Comparison of ENCODE assay signal across 9 mouse cellular contexts in genomic region chr19:37337752-37338151, GRCm38 (mm10). TPM values are rescaled to one million over a fixed set of nuclear protein-coding genes. Genes with fewer than 3 reads are reported as not detected.
DNase-seq lines count a peak whose midpoint lies in the region; ATAC-seq and TF ChIP-seq lines count a peak whose summit lies in the region.
"Had no signal": no experiment of that assay in that cellular context is flagged by ENCODE, and none has a peak within 500 bp of the region (broad histone marks: within the 10 kb centered on the region; RNA-seq: fewer than 3 reads in every experiment).

Ide (minus strand) TSS chr19:37337852.

- H3K27ac ChIP-seq in limb, embryonic 12.5 days: no peak within 1 kb of the TSS
- no peak within 1 kb of the TSS for H3K27ac ChIP-seq in olfactory bulb, adult 2 months (ENCODE audit: insufficient read depth, low read depth, low read length)

- 76% methylated on average over 4 of the region's 4 CpGs for WGBS in limb, embryonic 12.5 days
- WGBS in olfactory bulb, adult 2 months: 67% methylated on average over 4 of the region's 4 CpGs

- H3K4me3 ChIP-seq in limb, embryonic 12.5 days (replicated peaks): no peak within 1 kb of the TSS
- no peak within 1 kb of the TSS for H3K4me3 ChIP-seq in olfactory bulb, adult 2 months (ENCODE audit: insufficient read depth, low read depth, low read length)
- H3K4me3 ChIP-seq: erythroblast, embryonic 14.5 days had no signal

- intact Hi-C loops in heart, postnatal 25 days (cut with DNase I): no loop called here

- DNase-seq in thymus, postnatal 0 days (ENCODE audit: low spot score): no peak
- no peak for DNase-seq in thymus, adult 18-20 months
- no peak for DNase-seq in heart, postnatal 25 days (ENCODE audit: low spot score)
- no peak for DNase-seq in spleen, adult 12 weeks (ENCODE audit: low spot score)
- no peak for DNase-seq in urinary bladder, postnatal 25 days (ENCODE audit: low spot score)

- no peaks in the 10 kb centered on the region for H3K9me3 ChIP-seq in limb, embryonic 12.5 days

- no peak within 1 kb of the TSS for H3K9ac ChIP-seq in limb, embryonic 12.5 days (replicated peaks)

- no peaks in the 10 kb centered on the region for H3K36me3 ChIP-seq in limb, embryonic 12.5 days

- no peaks in the 10 kb centered on the region for H3K27me3 ChIP-seq in limb, embryonic 12.5 days

- H3K4me2 ChIP-seq in limb, embryonic 12.5 days: no peak within 1 kb of the TSS

- no peaks in the 10 kb centered on the region for H3K4me1 ChIP-seq in limb, embryonic 12.5 days (replicated peaks)
- peaks cover 3% of the 10 kb centered on the region; the same call in 1 of the 2 replicates for H3K4me1 ChIP-seq in olfactory bulb, adult 2 months (ENCODE audit: control insufficient read depth, insufficient read depth, low read length)

- no peak for ATAC-seq in erythroid progenitor cell, adult 5-6 weeks (replicated peaks; ENCODE audit: low FRiP score, poor library complexity, severe bottlenecking)
- no peak for ATAC-seq in limb, embryonic 12.5 days (ENCODE audit: insufficient number of reproducible peaks, insufficient read depth, low FRiP score, low TSS enrichment, low read depth)

- TF ChIP-seq CTCF in olfactory bulb, adult 2 months (IDR thresholded peaks at IDR 0.05; ENCODE audit: insufficient read depth, low read depth, low read length): no peak

- no peak for TF ChIP-seq POLR2A in olfactory bulb, adult 2 months (IDR thresholded peaks at IDR 0.05; ENCODE audit: insufficient read depth, low read depth, low read length)

RNA-seq across cellular contexts. Expression of gene Ide, which starts in this region (rescaled TPM):
- polyA plus RNA-seq in thymus, postnatal 0 days (2015; fragmentation: Nextera tagmentation; extraction: Ambion mirVana): 38.5 and 50.4 TPM in 2 replicates
- 22.7 and 24.7 TPM in 2 replicates for total RNA-seq in erythroid progenitor cell, adult 5-6 weeks (2015; ENCODE audit: low replicate concordance)
- 20.5 and 23.3 TPM in 2 replicates for total RNA-seq in erythroid progenitor cell, adult 5-6 weeks (2017; ENCODE audit: low replicate concordance)
- total RNA-seq in heart, postnatal 25 days (2021): 10 to 100 TPM; 66.3 to 69.6 TPM
- polyA plus RNA-seq in limb, embryonic 12.5 days (2016; fragmentation: Nextera tagmentation; extraction: Ambion mirVana): 35.3 and 39.7 TPM in 2 replicates
- 94.3 TPM in 1 of 2 replicates, not detected in the other for polyA plus RNA-seq in olfactory bulb, adult 2 months (2012; ENCODE audit: insufficient read depth, insufficient read length, low replicate concordance, missing spikeins)
